Mouse (Mus musculus) ES-Bruce4 (cell line): Measurements from ENCODE around the gene Strn. TPM values are rescaled to one million over a fixed set of nuclear protein-coding genes. Genes with fewer than 3 reads are reported as not detected.
A peak's percentile ranks its signal among the peaks of the same experiment; 100 is the strongest.

Source experiments
- H3K27ac ChIP-seq: 2 replicates; pipeline ENCODE4 v1.5.1; 2012; ENCODE audit warnings: low read length, inconsistent platforms; ENCODE audit not compliant: insufficient read depth
- H3K27me3 ChIP-seq: 2 replicates; pipeline ENCODE4 v1.6.1; 2012; ENCODE audit warnings: mild to moderate bottlenecking, low read length, inconsistent platforms; ENCODE audit not compliant: control insufficient read depth, poor library complexity, insufficient read depth, severe bottlenecking
- H3K36me3 ChIP-seq: 2 replicates; pipeline ENCODE4 v1.6.1; 2012; ENCODE audit warnings: inconsistent platforms, mild to moderate bottlenecking, low read length, moderate library complexity; ENCODE audit not compliant: control insufficient read depth, poor library complexity, insufficient read depth, severe bottlenecking
- H3K4me1 ChIP-seq: one replicate; pipeline ENCODE4 v1.8.1; 2011; ENCODE audit warnings: low read length; ENCODE audit not compliant: control insufficient read depth, insufficient read depth
- H3K4me3 ChIP-seq: 2 replicates; pipeline ENCODE4 v1.5.1; 2011; ENCODE audit warnings: low read depth, mild to moderate bottlenecking, low read length
- H3K9ac ChIP-seq: 2 replicates; pipeline ENCODE4 v1.6.1; 2012; ENCODE audit warnings: low read depth, mild to moderate bottlenecking, inconsistent platforms; ENCODE audit not compliant: poor library complexity, severe bottlenecking
- H3K9me3 ChIP-seq: replicated peaks from 2 replicates; pipeline ENCODE4 v1.6.1; 2012; ENCODE audit warnings: mild to moderate bottlenecking, low read length, inconsistent platforms; ENCODE audit not compliant: control insufficient read depth, poor library complexity, insufficient read depth, severe bottlenecking
- CTCF ChIP-seq: IDR thresholded peaks from one replicate; pipeline ENCODE4 v1.8.1; 2011; ENCODE audit warnings: low read depth, low read length
- EP300 ChIP-seq: IDR thresholded peaks from 2 replicates; pipeline ENCODE4 v1.6.1; 2011; ENCODE audit warnings: low read depth, low read length; ENCODE audit not compliant: insufficient read depth
- POLR2A ChIP-seq: IDR thresholded peaks from one replicate; pipeline ENCODE4 v1.8.1; 2011; ENCODE audit warnings: low read length; ENCODE audit not compliant: insufficient read depth
- polyA plus RNA-seq: library from polyadenylated mRNA; stranded (reverse); fragments of >200 nt; gene quantifications from 2 replicates; pipeline ENCODE4 v1.2.4, GENCODE M21; 2011; ENCODE audit warnings: low read depth; ENCODE audit not compliant: missing spikeins, insufficient read depth, insufficient read length

Strn gene
- polyA plus RNA-seq, 1 experiment = 18.4 TPM

- TF ChIP-seq CTCF = peak; percentile 74
- TF ChIP-seq EP300 = no peak
- no peak for TF ChIP-seq POLR2A
- H3K4me1 ChIP-seq = no peaks in the 10 kb centered on the region
- H3K9me3 ChIP-seq = no peaks in the 10 kb centered on the region
- no peak overlapping the region for H3K27ac ChIP-seq
- H3K27me3 ChIP-seq = no peaks in the 10 kb centered on the region
- no peak overlapping the region for H3K9ac ChIP-seq
- no peaks in the 10 kb centered on the region for H3K36me3 ChIP-seq
- no peak overlapping the region for H3K4me3 ChIP-seq
These were observed 125.9 kb downstream of the Strn start for GRCm38 (mm10) chr17:78611117-78611516.

DNA sequence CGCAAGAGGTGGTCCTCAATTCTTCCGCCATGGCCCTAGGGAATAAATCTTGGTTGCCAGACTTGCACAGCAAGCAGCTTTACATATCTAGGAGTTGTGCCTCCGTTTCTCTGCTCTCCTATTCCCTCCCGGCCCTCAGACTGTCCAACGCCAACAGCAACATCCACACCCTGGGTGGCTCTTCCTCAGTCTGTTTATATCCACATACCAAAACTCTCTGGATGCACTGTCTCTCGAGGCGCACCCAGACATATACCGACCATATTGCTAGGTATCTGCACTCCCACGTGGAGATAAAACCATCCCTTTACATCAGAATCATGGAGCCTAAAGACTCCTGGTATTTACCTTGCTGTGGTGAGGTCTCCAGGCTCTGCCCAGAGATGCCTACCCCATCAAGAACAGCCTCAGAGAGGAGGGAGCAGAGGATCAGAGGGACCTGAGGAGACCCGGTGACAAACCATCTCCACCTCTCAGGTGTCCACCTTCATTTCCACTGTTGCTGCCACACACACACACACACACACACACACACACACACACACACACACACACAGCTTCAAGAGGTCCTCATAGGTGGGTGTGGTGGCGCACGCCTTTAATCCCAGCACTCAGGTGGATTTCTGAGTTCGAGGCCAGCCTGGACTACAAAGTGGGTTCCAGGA is 127.7 kb downstream of the Strn start:
- Histone ChIP-seq H3K36me3 (no peaks in the 10 kb centered on the region), H3K9me3 (no peaks in the 10 kb centered on the region), H3K9ac (no peak overlapping the region), H3K27ac (no peak overlapping the region), H3K4me1 (no peaks in the 10 kb centered on the region), H3K27me3 (no peaks in the 10 kb centered on the region), H3K4me3 (no peak overlapping the region)
- no peak for TF ChIP-seq POLR2A
- no peak for TF ChIP-seq EP300
- no peak for TF ChIP-seq CTCF

DNA sequence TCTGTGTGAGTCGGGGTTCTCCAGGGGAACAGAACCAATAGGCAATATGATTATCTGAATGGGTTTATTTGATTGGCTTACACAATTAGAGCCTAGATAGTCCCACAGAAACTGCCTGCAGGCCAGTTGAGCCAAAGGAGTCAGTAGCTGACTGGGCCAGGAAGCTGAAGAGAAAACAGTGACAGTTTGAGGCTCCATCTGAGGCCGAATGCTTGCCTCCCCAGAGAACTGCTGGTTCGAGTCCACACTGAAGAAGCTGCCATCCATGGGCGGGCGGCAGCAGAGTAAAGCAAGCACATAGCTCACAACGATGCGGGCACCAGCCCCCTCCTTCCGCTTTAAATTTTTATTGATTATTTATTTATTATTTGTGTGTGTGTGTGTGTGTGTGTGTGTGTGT is 128.3 kb downstream of the Strn start:
- Histone ChIP-seq H3K27ac (no peak overlapping the region), H3K4me3 (no peak overlapping the region), H3K9ac (no peak overlapping the region), H3K36me3 (no peaks in the 10 kb centered on the region), H3K27me3 (no peaks in the 10 kb centered on the region), H3K9me3 (no peaks in the 10 kb centered on the region), H3K4me1 (no peaks in the 10 kb centered on the region)
- TF ChIP-seq EP300 (no peak), CTCF (no peak), POLR2A (no peak)

GRCm38 (mm10) chr17:78608135-78608670 is 128.8 kb downstream of the Strn start:
- Histone ChIP-seq H3K4me1 (no peaks in the 10 kb centered on the region), H3K9me3 (no peaks in the 10 kb centered on the region), H3K4me3 (no peak overlapping the region), H3K27me3 (no peaks in the 10 kb centered on the region), H3K9ac (no peak overlapping the region), H3K27ac (no peak overlapping the region), H3K36me3 (no peaks in the 10 kb centered on the region)
- TF ChIP-seq EP300 (no peak), CTCF (no peak), POLR2A (no peak)

- Histone ChIP-seq H3K9ac (no peak overlapping the region), H3K9me3 (no peaks in the 10 kb centered on the region), H3K36me3 (no peaks in the 10 kb centered on the region), H3K4me3 (no peak overlapping the region), H3K4me1 (peaks cover 2% of the 10 kb centered on the region), H3K27me3 (no peaks in the 10 kb centered on the region), H3K27ac (no peak overlapping the region)
- TF ChIP-seq CTCF (peak; percentile 95), EP300 (no peak), POLR2A (no peak)
These were observed 132.6 kb downstream of the Strn start for GRCm38 (mm10) chr17:78604431-78604830.

GRCm38 (mm10) chr17:78603872-78604271 is 133.1 kb downstream of the Strn start:
- H3K9me3 ChIP-seq = no peaks in the 10 kb centered on the region
- no peaks in the 10 kb centered on the region for H3K27me3 ChIP-seq
- no peak overlapping the region for H3K9ac ChIP-seq
- H3K27ac ChIP-seq = no peak overlapping the region
- peaks cover 2% of the 10 kb centered on the region for H3K4me1 ChIP-seq
- no peak overlapping the region for H3K4me3 ChIP-seq
- no peak for TF ChIP-seq POLR2A
- peak; percentile 43 for TF ChIP-seq CTCF
- H3K36me3 ChIP-seq = no peaks in the 10 kb centered on the region
